Mouse (Mus musculus) right cerebral cortex, adult 18-20 months (tissue): Measurements from ENCODE around the gene Alyref2.
"Not testable (repeated sequence)": the region's sequence is repeated elsewhere in the genome, so short reads cannot be mapped to it uniquely, and the experiment has no call there.

Source experiments
- DNase-seq: peaks from one replicate; pipeline ENCODE4 v3.0.0; 2022; ENCODE audit warnings: mixed read lengths

Alyref2 gene

GRCm38 (mm10) chr1:171503250-171503591, at the start of gene Alyref2:
TSS of gene Alyref2 (plus strand) at chr1:171503478.
- DNase-seq = peak; percentile 93

GRCm38 (mm10) chr1:171454926-171455325, 48.4 kb upstream of the Alyref2 start:
- DNase-seq = no peak

- DNase-seq = no peak
Measured at GRCm38 (mm10) chr1:171457568-171457967, 45.7 kb upstream of the Alyref2 start.

- no peak for DNase-seq
Measured at GRCm38 (mm10) chr1:171459791-171460190, 43.5 kb upstream of the Alyref2 start.

- DNase-seq = no peak
Measured at GRCm38 (mm10) chr1:171460551-171461503, 42.5 kb upstream of the Alyref2 start.

- DNase-seq = no peak
Measured at GRCm38 (mm10) chr1:171463133-171463532, 40.1 kb upstream of the Alyref2 start.

- DNase-seq = no peak
Measured at GRCm38 (mm10) chr1:171465749-171466412, 37.4 kb upstream of the Alyref2 start.

- no peak for DNase-seq
Measured at GRCm38 (mm10) chr1:171466565-171466964, 36.7 kb upstream of the Alyref2 start.

GRCm38 (mm10) chr1:171469678-171470077, 33.6 kb upstream of the Alyref2 start:
- DNase-seq = no peak

- peak; percentile 16 for DNase-seq
Measured at GRCm38 (mm10) chr1:171470371-171470871, 32.9 kb upstream of the Alyref2 start.

GRCm38 (mm10) chr1:171470896-171471295, 32.4 kb upstream of the Alyref2 start:
- no peak for DNase-seq

- no peak for DNase-seq
Measured at GRCm38 (mm10) chr1:171471452-171471851, 31.8 kb upstream of the Alyref2 start.

- not testable (repeated sequence) for DNase-seq
Measured at GRCm38 (mm10) chr1:171471941-171472340, 31.3 kb upstream of the Alyref2 start.

GRCm38 (mm10) chr1:171473506-171473905, 29.8 kb upstream of the Alyref2 start:
- no peak for DNase-seq

- no peak for DNase-seq
Measured at GRCm38 (mm10) chr1:171473920-171474640, 29.2 kb upstream of the Alyref2 start.

- no peak for DNase-seq
Measured at GRCm38 (mm10) chr1:171477123-171477522, 26.2 kb upstream of the Alyref2 start.

- DNase-seq = no peak
Measured at GRCm38 (mm10) chr1:171477758-171478545, 25.3 kb upstream of the Alyref2 start.

- DNase-seq = peak; percentile 71
Measured at GRCm38 (mm10) chr1:171478968-171479367, 24.3 kb upstream of the Alyref2 start.

GRCm38 (mm10) chr1:171494241-171494640, 9.0 kb upstream of the Alyref2 start:
- no peak for DNase-seq

- no peak for DNase-seq
Measured at GRCm38 (mm10) chr1:171495371-171495770, 7.9 kb upstream of the Alyref2 start.

- DNase-seq = no peak
Measured at GRCm38 (mm10) chr1:171499856-171500255, 3.4 kb upstream of the Alyref2 start.

GRCm38 (mm10) chr1:171501016-171501610, 2.2 kb upstream of the Alyref2 start:
- DNase-seq = no peak
